Mouse (Mus musculus) induced T-regulatory cell, adult 2 months (primary cell): Measurements from ENCODE around the gene Hsd11b1.

Experiments
- DNase-seq: peaks from one replicate; pipeline ENCODE4 v3.0.0-alpha.2; 2012; ENCODE audit warnings: low read depth

Hsd11b1 gene

DNA sequence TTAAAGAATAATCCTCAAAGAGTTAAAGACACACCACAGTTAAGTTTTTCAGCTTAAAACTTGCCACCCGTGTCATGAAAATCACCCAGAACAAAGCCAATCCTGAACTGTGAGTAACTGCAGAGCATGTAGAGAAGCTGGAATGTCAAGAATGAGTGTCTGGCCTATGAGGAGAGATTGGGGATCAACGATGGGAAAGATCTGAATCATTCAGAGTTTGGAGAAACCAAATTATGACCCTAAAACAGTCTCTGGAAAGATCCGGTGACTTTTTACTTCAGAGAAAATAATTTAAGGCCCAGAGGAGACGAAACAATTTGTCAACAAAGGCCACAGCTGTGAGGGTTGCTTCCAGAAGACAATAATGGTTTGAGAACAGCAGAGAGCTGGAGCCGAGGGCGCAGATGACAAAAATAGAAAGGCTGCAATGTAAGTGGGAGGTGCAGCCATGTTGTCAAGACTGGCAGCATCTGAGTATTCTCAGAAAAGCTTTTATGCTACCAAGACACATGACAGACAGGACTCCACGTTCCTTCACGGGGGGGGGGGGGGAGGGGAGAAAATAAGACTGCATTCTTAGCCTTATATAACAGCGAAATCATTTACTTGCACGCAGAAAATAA is 20.2 kb downstream of the Hsd11b1 start:
- no peak for DNase-seq

- DNase-seq = no peak
These were observed 21.0 kb downstream of the Hsd11b1 start for GRCm38 (mm10) chr1:193242863-193243262.

- no peak for DNase-seq
These were observed 21.6 kb downstream of the Hsd11b1 start for GRCm38 (mm10) chr1:193242238-193242637.

GRCm38 (mm10) chr1:193241436-193241835 is 22.4 kb downstream of the Hsd11b1 start:
- DNase-seq = no peak

DNA sequence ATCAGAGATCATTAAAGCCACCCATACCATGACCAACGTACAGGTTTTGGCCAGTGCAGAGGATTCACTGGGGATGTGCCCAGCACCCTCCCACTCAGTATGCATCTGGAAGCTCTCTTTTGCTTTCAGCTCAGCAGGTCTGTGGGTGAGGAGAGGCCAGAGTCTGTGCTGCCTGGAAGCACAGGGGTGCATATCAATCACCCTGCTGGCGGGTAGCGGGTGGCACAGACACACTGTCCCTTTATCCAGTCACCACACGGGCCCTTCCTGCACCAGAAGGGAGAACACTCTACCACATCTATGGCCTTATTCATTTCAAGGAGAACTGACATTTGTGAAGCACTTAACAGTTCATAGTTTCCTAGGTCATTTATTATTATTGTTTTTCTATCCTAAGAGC is 25.4 kb downstream of the Hsd11b1 start:
- no peak for DNase-seq

DNA sequence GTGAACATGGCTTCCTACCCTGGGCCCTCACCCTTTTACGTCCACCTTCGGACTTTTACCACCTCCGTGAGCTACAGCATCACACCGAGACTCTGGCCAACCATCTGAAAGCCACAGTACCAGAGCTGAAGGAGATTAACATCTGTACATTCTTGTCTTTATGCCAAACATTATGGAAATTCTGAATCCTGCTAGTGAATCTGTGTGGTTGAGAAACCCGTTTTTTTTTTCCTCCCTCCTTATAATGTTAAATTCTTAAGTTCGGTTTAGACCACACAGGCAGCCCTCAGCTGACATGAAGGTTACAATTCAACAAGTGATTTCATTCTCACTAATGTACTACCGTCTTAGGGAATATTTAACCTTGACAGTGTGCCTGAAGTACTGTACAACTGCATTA is 28.9 kb downstream of the Hsd11b1 start:
- DNase-seq = no peak

GRCm38 (mm10) chr1:193234130-193234645 is 29.7 kb downstream of the Hsd11b1 start:
- no peak for DNase-seq

DNA sequence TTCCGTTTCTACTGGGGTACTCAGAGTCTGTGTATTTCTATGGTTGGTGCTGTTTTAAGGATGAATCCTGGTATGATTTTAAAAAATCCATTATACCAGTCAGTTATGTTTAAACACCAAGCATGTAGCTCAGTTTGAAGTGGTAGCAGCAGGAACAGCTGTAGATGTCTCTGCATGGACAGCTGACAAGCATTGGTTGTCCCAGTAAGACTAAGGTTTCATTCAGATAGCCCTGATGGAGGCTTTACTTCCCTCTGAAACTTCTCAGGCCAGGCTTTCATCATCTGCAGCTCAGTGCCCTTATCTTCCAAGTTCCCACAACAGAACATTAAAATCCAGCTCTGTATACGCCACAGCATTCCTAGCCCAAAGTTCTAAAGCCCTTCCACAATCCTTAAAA is 31.1 kb downstream of the Hsd11b1 start:
- DNase-seq = no peak

GRCm38 (mm10) chr1:193230935-193231334 is 32.9 kb downstream of the Hsd11b1 start:
- DNase-seq = no peak

GRCm38 (mm10) chr1:193230531-193230930 is 33.3 kb downstream of the Hsd11b1 start:
- DNase-seq = no peak

DNA sequence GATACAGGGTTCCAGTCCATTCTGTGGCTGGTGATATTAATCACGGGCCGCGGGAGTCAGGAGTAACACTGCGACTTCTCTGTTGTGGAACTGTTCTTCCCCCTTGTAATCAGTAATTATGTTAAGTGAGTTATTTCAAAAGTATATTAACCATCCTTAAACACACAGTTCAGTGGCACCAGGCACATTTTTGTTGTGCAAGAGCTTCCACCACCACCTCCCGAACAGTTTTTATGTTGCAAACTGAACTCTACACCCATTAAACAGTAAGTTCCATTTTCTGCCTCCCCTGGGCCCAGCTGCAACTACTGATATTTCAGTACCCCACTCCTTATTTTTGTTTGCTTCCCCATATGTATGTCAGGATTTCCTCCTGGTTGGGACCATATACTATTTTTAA is 34.3 kb downstream of the Hsd11b1 start:
- no peak for DNase-seq

DNA sequence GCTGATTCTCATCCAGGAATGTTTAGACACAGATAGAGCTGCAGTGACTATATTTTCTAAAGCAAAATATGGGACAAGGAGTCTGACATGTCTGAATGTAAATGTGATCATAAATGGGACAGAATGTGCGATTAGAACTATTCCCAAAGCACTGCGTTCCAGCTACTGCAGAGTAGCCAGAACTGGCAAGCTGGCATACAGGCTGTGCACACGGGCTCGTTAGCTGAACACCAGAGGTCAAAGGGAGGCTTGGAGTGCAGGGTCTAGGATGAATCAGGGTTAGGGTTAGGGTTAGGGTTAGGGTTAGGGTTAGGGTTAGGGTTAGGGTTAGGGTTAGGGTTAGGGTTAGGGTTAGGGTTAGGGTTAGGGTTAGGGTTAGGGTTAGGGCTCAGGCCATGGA is 36.3 kb downstream of the Hsd11b1 start:
- DNase-seq = no peak

- DNase-seq = peak; percentile 32
These were observed 37.0 kb downstream of the Hsd11b1 start for GRCm38 (mm10) chr1:193226724-193227522.

- DNase-seq = peak; percentile 68
These were observed 37.8 kb downstream of the Hsd11b1 start for GRCm38 (mm10) chr1:193226114-193226513.

DNA sequence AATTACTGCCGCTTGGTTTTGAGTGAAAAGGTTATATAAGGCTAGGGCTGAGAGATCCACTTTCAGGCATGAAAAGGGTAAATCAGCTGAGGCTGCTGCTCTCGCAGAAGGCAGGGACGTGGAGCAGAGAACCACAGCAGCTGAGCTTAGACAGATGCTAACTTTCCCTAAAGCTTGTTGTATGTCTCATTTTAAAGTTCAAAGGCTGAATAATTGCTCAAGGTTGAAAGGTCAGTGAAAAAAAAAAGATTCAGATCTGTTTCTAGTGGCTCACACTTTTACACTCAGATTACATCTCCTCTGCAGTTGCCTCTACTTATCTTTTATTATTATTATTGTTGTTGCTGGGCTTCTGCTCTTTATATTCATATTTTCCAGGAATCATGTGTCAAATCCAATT is 38.3 kb downstream of the Hsd11b1 start:
- no peak for DNase-seq

- DNase-seq = no peak
These were observed 43.5 kb downstream of the Hsd11b1 start for GRCm38 (mm10) chr1:193220408-193220807.

DNA sequence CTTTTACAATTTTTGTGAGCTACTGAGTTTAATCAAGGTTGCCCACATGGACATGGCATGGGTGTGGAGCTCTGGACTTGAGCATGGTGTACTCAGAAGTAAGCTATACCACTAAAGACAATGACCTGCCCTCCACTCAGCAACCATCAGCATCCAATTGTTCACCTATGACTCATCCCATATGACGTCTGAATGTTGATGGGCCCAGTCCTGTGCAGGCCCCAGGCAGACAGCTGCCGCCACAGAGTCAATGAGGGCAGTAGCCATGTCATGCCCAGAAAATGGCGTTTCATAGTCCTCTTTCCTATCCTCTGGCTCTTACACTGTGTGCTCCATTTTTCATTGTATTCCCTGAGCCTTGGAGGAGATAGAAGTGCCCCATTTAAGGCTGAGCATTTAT is 47.9 kb downstream of the Hsd11b1 start:
- DNase-seq = no peak

GRCm38 (mm10) chr1:193214053-193214452 is 49.8 kb downstream of the Hsd11b1 start:
- DNase-seq = no peak

DNA sequence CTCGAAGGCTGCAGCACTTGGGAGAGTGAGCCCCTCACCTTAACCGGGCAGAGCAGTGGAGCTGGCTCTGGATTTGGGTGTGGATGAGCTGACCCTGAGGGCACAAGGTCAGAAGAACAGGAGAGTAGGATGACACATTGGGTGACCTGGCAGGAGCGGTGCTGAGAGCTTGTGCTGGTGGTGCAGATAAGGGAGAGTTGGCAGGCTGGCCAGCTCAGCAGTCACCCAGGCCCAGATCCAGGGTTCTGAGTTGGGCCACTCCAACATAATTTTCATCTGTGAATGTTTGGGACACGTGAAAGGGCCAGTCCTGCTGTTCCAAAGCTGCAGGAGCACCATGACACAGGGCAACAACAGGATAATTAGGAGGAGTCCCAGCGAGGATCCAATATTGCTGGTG is 52.5 kb downstream of the Hsd11b1 start:
- no peak for DNase-seq

- peak; percentile 83 for DNase-seq
These were observed 55.7 kb downstream of the Hsd11b1 start for GRCm38 (mm10) chr1:193208178-193208577.

GRCm38 (mm10) chr1:193207503-193207902 is 56.4 kb downstream of the Hsd11b1 start, which contains the start of gene Lamb3:
Gene Lamb3, plus strand, starts transcription at chr1:193207699.
- peak; percentile 70 for DNase-seq

DNA sequence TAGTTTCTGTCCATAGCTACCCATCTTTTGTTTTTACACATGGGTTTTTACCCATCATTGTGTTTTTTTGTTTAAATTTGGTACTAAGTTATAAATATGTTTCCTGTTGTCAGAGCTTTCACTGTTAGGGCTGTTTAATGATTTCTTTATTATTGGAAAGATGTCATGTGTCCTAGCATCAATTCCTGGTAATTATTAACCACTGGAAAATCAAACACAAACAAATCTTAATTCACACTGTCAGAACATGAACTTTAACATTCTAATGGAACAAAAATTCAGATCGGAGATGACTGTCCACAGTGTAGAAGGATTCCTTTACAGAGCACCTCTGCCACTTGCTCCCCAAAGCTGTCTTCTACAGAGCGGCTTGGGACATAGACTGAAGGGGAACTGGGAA is 58.4 kb downstream of the Hsd11b1 start:
- no peak for DNase-seq

DNA sequence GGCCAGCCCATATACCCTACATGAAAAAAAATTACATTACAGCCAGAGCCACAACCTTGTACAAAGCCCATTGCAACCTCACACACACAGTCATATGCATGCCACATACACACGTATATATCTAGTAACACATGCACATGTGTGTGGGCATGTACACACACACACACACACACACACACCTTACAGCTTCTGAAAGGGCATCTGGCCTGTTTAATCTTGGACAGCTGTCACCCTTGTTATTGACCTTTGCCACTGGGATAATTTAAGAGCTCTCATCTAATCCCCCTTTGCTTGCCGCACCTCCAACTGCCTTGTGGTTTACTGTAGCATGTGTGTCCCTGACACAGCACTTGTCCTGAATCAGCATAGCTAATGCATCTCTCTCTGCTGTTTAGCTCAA is 60.1 kb downstream of the Hsd11b1 start:
- no peak for DNase-seq
